Mouse (Mus musculus) embryonic fibroblast, embryonic 13.5 days (primary cell): ENCODE data around the gene Hnrnpa1.

Source experiments
- CTCF ChIP-seq: IDR thresholded peaks from 2 replicates; pipeline ENCODE4 v1.5.1; 2011; ENCODE audit warnings: mild to moderate bottlenecking, control low read depth, low read length, moderate library complexity, borderline replicate concordance; ENCODE audit not compliant: insufficient read depth
- POLR2A ChIP-seq: IDR thresholded peaks from 2 replicates; pipeline ENCODE4 v1.6.1; 2011; ENCODE audit warnings: low read depth, mild to moderate bottlenecking, control low read depth, low read length, moderate library complexity

DNA sequence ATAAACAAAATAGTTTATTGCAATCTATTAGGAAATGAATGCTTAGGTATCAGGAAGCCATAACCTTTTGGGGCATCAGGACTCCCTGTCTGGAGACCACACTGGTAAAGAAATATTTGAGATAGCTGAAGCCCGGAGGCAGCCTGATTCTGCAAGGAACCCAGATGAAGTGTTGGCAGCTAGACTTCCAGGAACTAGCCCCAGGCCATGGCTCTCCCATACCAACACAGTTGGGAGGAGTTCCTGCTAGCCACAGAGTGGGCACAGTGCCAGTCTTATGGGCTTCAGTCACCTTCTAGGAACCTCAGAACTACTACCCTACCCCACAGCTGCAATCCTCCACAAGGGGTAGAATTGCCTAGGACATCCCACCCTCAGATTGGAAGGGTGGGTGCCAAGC, 19.8 kb downstream of the Hnrnpa1 start:
- TF ChIP-seq CTCF (no peak), POLR2A (no peak)
